Comparison of ENCODE assay signal across 11 mouse cellular contexts in the genomic region with DNA sequence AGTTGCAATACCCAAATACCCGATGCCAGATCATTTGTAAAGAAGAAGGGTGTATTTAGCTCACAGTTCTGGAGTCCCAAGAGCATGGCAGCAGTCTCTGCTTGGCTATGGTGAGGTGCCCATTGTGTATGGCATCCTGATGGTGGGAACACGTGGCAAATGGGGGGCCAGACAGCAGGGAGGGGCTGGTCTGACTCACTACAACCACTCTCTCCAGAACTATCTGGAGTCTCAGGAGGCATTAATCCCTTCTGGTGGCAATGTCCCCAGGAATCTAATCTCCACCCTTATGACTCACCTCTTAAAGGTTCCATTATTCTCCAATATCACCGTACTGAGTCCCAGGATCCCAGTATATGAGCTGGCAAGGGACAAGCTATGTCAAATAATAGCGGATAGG.
"Had no signal": no experiment of that assay in that cellular context is flagged by ENCODE, and none has a peak within 500 bp of the region (broad histone marks: within the 10 kb centered on the region; RNA-seq: fewer than 3 reads in every experiment).

No protein-coding gene starts in this region.

- H3K27ac ChIP-seq: limb, embryonic 13.5 days; liver, embryonic 14.5 days; neural tube, embryonic 12.5 days had no signal

- H3K4me2 ChIP-seq: limb, embryonic 13.5 days; neural tube, embryonic 12.5 days had no signal

- H3K9ac ChIP-seq: limb, embryonic 13.5 days; liver, embryonic 14.5 days; neural tube, embryonic 12.5 days had no signal

- H3K4me3 ChIP-seq: limb, embryonic 13.5 days; neural tube, embryonic 12.5 days had no signal

- H3K27me3 ChIP-seq: limb, embryonic 13.5 days; neural tube, embryonic 12.5 days had no signal

- H3K36me3 ChIP-seq: limb, embryonic 13.5 days; neural tube, embryonic 12.5 days had no signal

- H3K9me3 ChIP-seq: limb, embryonic 13.5 days; neural tube, embryonic 12.5 days had no signal

- DNase-seq: kidney, postnatal 10 days; left cerebral cortex, postnatal 4 days; lung, adult 18-20 months; midbrain, embryonic 14.5 days; retina, postnatal 1 day; right cerebral cortex, postnatal 4 days; spleen, adult 18-20 months; thymus, postnatal 36 days had no signal
